Mouse (Mus musculus): ENCODE results near the gene Tomm20.

DNA sequence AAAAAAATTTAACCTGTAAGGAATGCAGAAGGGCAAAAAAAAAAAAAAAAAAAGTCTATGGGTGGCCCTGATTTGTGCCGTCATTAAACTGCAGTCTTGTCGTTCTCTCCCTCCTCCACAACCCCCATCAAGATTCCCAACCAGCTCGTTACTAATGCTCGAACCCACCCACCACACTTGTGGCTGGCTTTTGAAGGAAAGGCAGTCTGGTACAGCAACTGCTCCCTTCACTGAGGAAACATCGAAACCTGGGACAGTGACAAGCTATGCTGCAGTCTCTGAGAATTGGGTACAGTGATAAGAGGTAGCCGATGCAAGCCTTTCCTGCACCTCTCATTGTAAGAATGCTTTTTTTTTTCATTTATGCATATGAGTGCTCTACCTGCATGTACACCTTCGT lies 800 bp upstream of the Tomm20 start:
- TF ChIP-seq CTCF (IDR thresholded peaks at IDR 0.05; ENCODE audit: extremely low read depth, insufficient read length, insufficient replicate concordance, low read depth, low read length) (no peak), POLR2A (IDR thresholded peaks at IDR 0.05; ENCODE audit: low read depth, low read length) (no peak)
